23 mouse cellular contexts compared by ENCODE assay signal in genomic region chr12:4267765-4268164, GRCm38 (mm10). TPM values are rescaled to one million over a fixed set of nuclear protein-coding genes. Genes with fewer than 3 reads are reported as not detected.
DNase-seq lines count a peak whose midpoint lies in the region; ATAC-seq lines count a peak whose summit lies in the region.
"Had no signal": no experiment of that assay in that cellular context is flagged by ENCODE, and none has a peak within 500 bp of the region (broad histone marks: within the 10 kb centered on the region; RNA-seq: fewer than 3 reads in every experiment).

No protein-coding gene starts in this region.

- DNase-seq in forebrain, embryonic 14.5 days (ENCODE audit: low spot score), result peak; percentile 40
- no peak for DNase-seq in forebrain, embryonic 10.5 days (ENCODE audit: extremely low spot score, low spot score)
- peak; percentile 13 for DNase-seq in kidney, postnatal 14 days
- peak; percentile 39 for DNase-seq in right cerebral cortex, postnatal 4 days
- no peak for DNase-seq in right cerebral cortex, postnatal 10 days (ENCODE audit: low spot score in 2 of 2)
- DNase-seq: cerebellum, adult 2 months; gastrocnemius, postnatal 25 days; heart, adult 2 months; liver; lung, postnatal 10 days; right cerebral cortex, postnatal 25 days; thymus, postnatal 25 days had no signal

- H3K9me3 ChIP-seq in forebrain, embryonic 14.5 days (replicated peaks; ENCODE audit: control insufficient read depth, low read length), result peaks cover 4% of the 10 kb centered on the region; the same call in 1 of the 2 replicates
- H3K9me3 ChIP-seq in forebrain, embryonic 10.5 days, result no peaks in the 10 kb centered on the region
- peaks cover 7% of the 10 kb centered on the region for H3K9me3 ChIP-seq in kidney, embryonic 16.5 days (ENCODE audit: low read length)
- H3K9me3 ChIP-seq: embryonic facial prominence, embryonic 15.5 days; hindbrain, embryonic 12.5 days; limb, embryonic 10.5 days; liver, embryonic 15.5 days had no signal

- ATAC-seq in forebrain, embryonic 14.5 days, result no peak
- ATAC-seq in kidney, embryonic 16.5 days (ENCODE audit: low FRiP score, low TSS enrichment), result no peak
- ATAC-seq: forebrain, embryonic 16.5 days; inflammation-experienced regulatory T-cells, adult 6 months; midbrain, embryonic 13.5 days had no signal

- no peak overlapping the region for H3K4me2 ChIP-seq in forebrain, embryonic 14.5 days (ENCODE audit: low read length)
- no peak overlapping the region for H3K4me2 ChIP-seq in kidney, embryonic 16.5 days (replicated peaks; ENCODE audit: low read depth, low read length)
- H3K4me2 ChIP-seq: embryonic facial prominence, embryonic 15.5 days; heart, embryonic 13.5 days; hindbrain, embryonic 12.5 days; liver, embryonic 15.5 days; midbrain, embryonic 13.5 days; neural tube, embryonic 12.5 days had no signal

- no peak overlapping the region for H3K4me3 ChIP-seq in forebrain, embryonic 14.5 days (ENCODE audit: low read depth, low read length)
- H3K4me3 ChIP-seq in forebrain, embryonic 10.5 days, result no peak overlapping the region
- no peak overlapping the region for H3K4me3 ChIP-seq in kidney, embryonic 16.5 days (ENCODE audit: low read length)
- H3K4me3 ChIP-seq: embryonic facial prominence, embryonic 15.5 days; heart, adult 2 months; heart, embryonic 13.5 days; hindbrain, embryonic 12.5 days; left cerebral cortex, adult 2 months; limb, embryonic 10.5 days; liver, embryonic 15.5 days; midbrain, embryonic 13.5 days; neural tube, embryonic 12.5 days had no signal

- peaks cover 54% of the 10 kb centered on the region for H3K36me3 ChIP-seq in forebrain, embryonic 14.5 days (ENCODE audit: control insufficient read depth, insufficient read depth, low read length)
- peaks cover 11% of the 10 kb centered on the region for H3K36me3 ChIP-seq in forebrain, embryonic 10.5 days (replicated peaks)
- H3K36me3 ChIP-seq in kidney, embryonic 16.5 days (ENCODE audit: insufficient read depth, low read length), result peaks cover 38% of the 10 kb centered on the region

- no peak overlapping the region for H3K27ac ChIP-seq in forebrain, embryonic 14.5 days (ENCODE audit: low read depth, low read length)
- no peak overlapping the region for H3K27ac ChIP-seq in forebrain, embryonic 10.5 days
- no peak overlapping the region for H3K27ac ChIP-seq in kidney, embryonic 16.5 days (ENCODE audit: low read length)
- H3K27ac ChIP-seq: embryonic facial prominence, embryonic 15.5 days; heart, adult 2 months; heart, embryonic 13.5 days; hindbrain, embryonic 12.5 days; left cerebral cortex, adult 2 months; limb, embryonic 10.5 days; liver, embryonic 15.5 days; midbrain, embryonic 13.5 days; neural tube, embryonic 12.5 days had no signal

- no peaks in the 10 kb centered on the region for H3K27me3 ChIP-seq in forebrain, embryonic 14.5 days (replicated peaks; ENCODE audit: control insufficient read depth, insufficient read depth, low read length)
- H3K27me3 ChIP-seq in forebrain, embryonic 10.5 days (ENCODE audit: poor library complexity, severe bottlenecking), result no peaks in the 10 kb centered on the region
- no peaks in the 10 kb centered on the region for H3K27me3 ChIP-seq in kidney, embryonic 16.5 days (ENCODE audit: insufficient read depth, low read length)
- H3K27me3 ChIP-seq: embryonic facial prominence, embryonic 15.5 days; heart, embryonic 13.5 days; hindbrain, embryonic 12.5 days; liver, embryonic 15.5 days; midbrain, embryonic 13.5 days; neural tube, embryonic 12.5 days had no signal

- H3K4me1 ChIP-seq in forebrain, embryonic 14.5 days (ENCODE audit: control insufficient read depth, insufficient read depth, low read length), result no peaks in the 10 kb centered on the region
- H3K4me1 ChIP-seq in forebrain, embryonic 10.5 days, result no peaks in the 10 kb centered on the region
- H3K4me1 ChIP-seq in kidney, embryonic 16.5 days (ENCODE audit: insufficient read depth, low read length), result no peaks in the 10 kb centered on the region
- H3K4me1 ChIP-seq: embryonic facial prominence, embryonic 15.5 days; heart, embryonic 13.5 days; hindbrain, embryonic 12.5 days; limb, embryonic 10.5 days; liver, embryonic 15.5 days; midbrain, embryonic 13.5 days; neural tube, embryonic 12.5 days had no signal

- no peak overlapping the region for H3K9ac ChIP-seq in forebrain, embryonic 14.5 days (ENCODE audit: low read length)
- H3K9ac ChIP-seq in kidney, embryonic 16.5 days (replicated peaks; ENCODE audit: low read length), result no peak overlapping the region
- H3K9ac ChIP-seq: embryonic facial prominence, embryonic 15.5 days; heart, embryonic 13.5 days; hindbrain, embryonic 12.5 days; liver, embryonic 15.5 days; midbrain, embryonic 13.5 days; neural tube, embryonic 12.5 days had no signal

- 99% methylated on average over 4 of the region's 4 CpGs for WGBS in forebrain, embryonic 14.5 days
- 91% methylated on average over 4 of the region's 4 CpGs for WGBS in forebrain, embryonic 10.5 days
- WGBS in kidney, embryonic 16.5 days, result 92% methylated on average over 4 of the region's 4 CpGs

RNA-seq across cellular contexts. Expression of gene Cenpo, which starts 33.7 kb away (rescaled TPM):
- 8.9 and 11.0 TPM in 2 replicates for polyA plus RNA-seq in forebrain, embryonic 14.5 days (2014; fragmentation: Nextera tagmentation; extraction: Ambion mirVana)
- 20.6 and 22.2 TPM in 2 replicates for polyA plus RNA-seq in forebrain, embryonic 10.5 days (2016; fragmentation: Nextera tagmentation; extraction: Ambion mirVana)
- 14.0 and 15.7 TPM in 2 replicates for polyA plus RNA-seq in kidney, embryonic 16.5 days (2015; fragmentation: Nextera tagmentation; extraction: Ambion mirVana)

RNA-seq across cellular contexts. Expression of gene Ptrhd1, which starts 33.9 kb away (rescaled TPM):
- polyA plus RNA-seq in forebrain, embryonic 14.5 days (2014; fragmentation: Nextera tagmentation; extraction: Ambion mirVana), result 5.7 and 6.2 TPM in 2 replicates
- 6.5 and 6.6 TPM in 2 replicates for polyA plus RNA-seq in forebrain, embryonic 10.5 days (2016; fragmentation: Nextera tagmentation; extraction: Ambion mirVana)
- 7.1 and 7.8 TPM in 2 replicates for polyA plus RNA-seq in kidney, embryonic 16.5 days (2015; fragmentation: Nextera tagmentation; extraction: Ambion mirVana)

Comparison
In these comparisons a context has a peak if more than half of its experiments do, and no peak if none do; other contexts are left out.
1. DNase-seq: peak in forebrain, embryonic 14.5 days (single experiment), kidney, postnatal 14 days (single experiment) and right cerebral cortex, postnatal 4 days (single experiment); none in forebrain, embryonic 10.5 days (single experiment) and right cerebral cortex, postnatal 10 days (0 of 2).